ENCODE assay signal across 1 mouse cellular context in genomic region chr4:150239951-150240368, GRCm38 (mm10).
TF ChIP-seq lines count a peak whose summit lies in the region.

No protein-coding gene starts in this region.

TF ChIP-seq in CH12.LX, 34 proteins besides CTCF, POLR2A, EP300 and RAD21:
- peak; percentile 72 for TF ChIP-seq JUND (conservative IDR thresholded peaks at IDR 0.05; ENCODE audit: low read depth, low read length)
- peak; percentile 88 for TF ChIP-seq MYC (IDR thresholded peaks at IDR 0.05; ENCODE audit: low read depth, low read length)
- TF ChIP-seq TCF12 (IDR thresholded peaks at IDR 0.05; ENCODE audit: low read depth, low read length), result peak; percentile 56; the same call in 1 of the 2 replicates
- 0 out of 2 replicates have a peak, but pooled peaks have one; percentile 9 for TF ChIP-seq USF2 (conservative IDR thresholded peaks at IDR 0.05; ENCODE audit: low read depth, low read length)
- TF ChIP-seq CHD1 (IDR thresholded peaks at IDR 0.05; ENCODE audit: low read depth, low read length), result no peak
- peak; percentile 65 for TF ChIP-seq TBP (conservative IDR thresholded peaks at IDR 0.05; ENCODE audit: low read depth, low read length)
- peak; percentile 56 for TF ChIP-seq HCFC1 (IDR thresholded peaks at IDR 0.05; ENCODE audit: low read depth, low read length)
- peak; percentile 40; the same call in 1 of the 2 replicates for TF ChIP-seq BHLHE40 (IDR thresholded peaks at IDR 0.05; ENCODE audit: low read depth, low read length)
- peak; percentile 78 for TF ChIP-seq MXI1 (IDR thresholded peaks at IDR 0.05; ENCODE audit: low read depth, low read length)
- no peak for TF ChIP-seq ZC3H11A (IDR thresholded peaks at IDR 0.05; ENCODE audit: low read depth, low read length)
- TF ChIP-seq RCOR1 (conservative IDR thresholded peaks at IDR 0.05; ENCODE audit: low read depth, low read length), result peak; percentile 64; the same call in 1 of the 2 replicates
- peak; percentile 2; the same call in 1 of the 2 replicates for TF ChIP-seq ZNF384 (IDR thresholded peaks at IDR 0.05; ENCODE audit: low read depth, low read length)
- no peak for TF ChIP-seq USF1 (IDR thresholded peaks at IDR 0.05; ENCODE audit: low read depth, low read length)
- no peak for TF ChIP-seq ZKSCAN1 (IDR thresholded peaks at IDR 0.05; ENCODE audit: borderline replicate concordance, low read depth, low read length)
- 0 out of 2 replicates have a peak, but pooled peaks have one; percentile 48 for TF ChIP-seq MAX (IDR thresholded peaks at IDR 0.05; ENCODE audit: low read length)
- TF ChIP-seq MAZ (IDR thresholded peaks at IDR 0.05; ENCODE audit: low read depth, low read length), result peak; percentile 10; the same call in 1 of the 2 replicates
- peak; percentile 55 for TF ChIP-seq JUN (IDR thresholded peaks at IDR 0.05; ENCODE audit: insufficient read depth, low read depth, low read length)
- peak; percentile 65 for TF ChIP-seq SMC3 (IDR thresholded peaks at IDR 0.05; ENCODE audit: low read depth, low read length)
- no peak for TF ChIP-seq PAX5 (IDR thresholded peaks at IDR 0.05; ENCODE audit: low read length)
- TF ChIP-seq ETS1 (conservative IDR thresholded peaks at IDR 0.05; ENCODE audit: low read depth, low read length), result peak; percentile 66
- 0 out of 2 replicates have a peak, but pooled peaks have one; percentile 42 for TF ChIP-seq UBTF (IDR thresholded peaks at IDR 0.05; ENCODE audit: low read depth, low read length)
- 0 out of 2 replicates have a peak, but pooled peaks have one; percentile 35 for TF ChIP-seq POLR2AphosphoS2 (IDR thresholded peaks at IDR 0.05; ENCODE audit: low read depth, low read length)
- TF ChIP-seq IRF4 (IDR thresholded peaks at IDR 0.05; ENCODE audit: low read depth, low read length), result peak; percentile 48; the same call in 1 of the 2 replicates
- TF ChIP-seq MAFK (IDR thresholded peaks at IDR 0.05; ENCODE audit: insufficient replicate concordance, low read length), result peak; percentile 78; the same call in 1 of the 2 replicates
- 0 out of 2 replicates have a peak, but pooled peaks have one; percentile 52 for TF ChIP-seq ELF1 (IDR thresholded peaks at IDR 0.05; ENCODE audit: low read depth, low read length)
- no peak for TF ChIP-seq ZMIZ1 (IDR thresholded peaks at IDR 0.05; ENCODE audit: low read depth, low read length)
- no peak for TF ChIP-seq GABPA (IDR thresholded peaks at IDR 0.05; ENCODE audit: insufficient replicate concordance, low read depth, low read length)
- TF ChIP-seq E2F4 (IDR thresholded peaks at IDR 0.05; ENCODE audit: insufficient replicate concordance, low read depth, low read length), result no peak
- peak; percentile 75 for TF ChIP-seq CHD2 (IDR thresholded peaks at IDR 0.05; ENCODE audit: low read length)
- TF ChIP-seq KAT2A (IDR thresholded peaks at IDR 0.05; ENCODE audit: insufficient replicate concordance, low read length), result no peak
- TF ChIP-seq MEF2A (IDR thresholded peaks at IDR 0.05; ENCODE audit: borderline replicate concordance, low read depth, low read length), result peak; percentile 39; the same call in 1 of the 2 replicates
- TF ChIP-seq NELFE (IDR thresholded peaks at IDR 0.05; ENCODE audit: low read depth, low read length), result peak; percentile 87
- TF ChIP-seq NRF1 (IDR thresholded peaks at IDR 0.05; ENCODE audit: low read depth, low read length), result 0 out of 2 replicates have a peak, but pooled peaks have one; percentile 28
- peak; percentile 88 for TF ChIP-seq SIN3A (IDR thresholded peaks at IDR 0.05; ENCODE audit: low read length)
